In genomic region chr2:32259657-32260417, GRCm38 (mm10) we compare ENCODE assay signal across 8 mouse cellular contexts. TPM values are rescaled to one million over a fixed set of nuclear protein-coding genes. Genes with fewer than 3 reads are reported as not detected.
DNase-seq lines count a peak whose midpoint lies in the region; ATAC-seq and TF ChIP-seq lines count a peak whose summit lies in the region.

Uck1 (minus strand) TSS chr2:32260159.

- peaks cover 10% of the 10 kb centered on the region for H3K79me2 ChIP-seq in CH12.LX (replicated peaks; ENCODE audit: control insufficient read depth, extremely low read depth, insufficient read depth, poor library complexity, severe bottlenecking)

- peak; percentile 91 for ATAC-seq in forebrain, embryonic 13.5 days
- ATAC-seq in liver, postnatal 0 days = peak; percentile 91
- peak; percentile 93 for ATAC-seq in neural tube, embryonic 14.5 days (ENCODE audit: low read depth)

- intact Hi-C loops in heart, postnatal 10 days (cut with DNase I) = no loop called here

- H3K27me3 ChIP-seq in CH12.LX (replicated peaks) = no peaks in the 10 kb centered on the region
- no peaks in the 10 kb centered on the region for H3K27me3 ChIP-seq in forebrain, embryonic 13.5 days
- H3K27me3 ChIP-seq in liver, postnatal 0 days (ENCODE audit: insufficient read depth, low read length) = no peaks in the 10 kb centered on the region
- H3K27me3 ChIP-seq in neural tube, embryonic 14.5 days (ENCODE audit: control insufficient read depth, insufficient read depth, low read length) = no peaks in the 10 kb centered on the region

- TF ChIP-seq POLR2A in CH12.LX (IDR thresholded peaks at IDR 0.05; ENCODE audit: low read depth, low read length) = peak; percentile 94

- H3K4me3 ChIP-seq in CH12.LX (replicated peaks in 1 of 3; ENCODE audit: low read depth in 2 of 3, low read length in 2 of 3, poor library complexity in 1 of 3) = peak within 1 kb of the TSS; percentile 58 to 91 (median 87)
- H3K4me3 ChIP-seq in forebrain, embryonic 13.5 days = peak within 1 kb of the TSS; percentile 86
- H3K4me3 ChIP-seq in liver, postnatal 0 days (ENCODE audit: low read depth, low read length) = peak within 1 kb of the TSS; percentile 95
- peak within 1 kb of the TSS; percentile 82 for H3K4me3 ChIP-seq in neural tube, embryonic 14.5 days (ENCODE audit: low read depth, low read length)

- H3K27ac ChIP-seq in CH12.LX (ENCODE audit: insufficient read depth, low read depth) = peak within 1 kb of the TSS; percentile 27; the same call in 1 of the 2 replicates
- H3K27ac ChIP-seq in forebrain, embryonic 13.5 days = peak within 1 kb of the TSS; percentile 32; the same call in 1 of the 2 replicates
- H3K27ac ChIP-seq in liver, postnatal 0 days (ENCODE audit: low read depth) = peak within 1 kb of the TSS; percentile 81
- peak within 1 kb of the TSS; percentile 31; the same call in 1 of the 2 replicates for H3K27ac ChIP-seq in neural tube, embryonic 14.5 days (ENCODE audit: low read depth, low read length)

- TF ChIP-seq CTCF in CH12.LX (conservative IDR thresholded peaks at IDR 0.05 in 1 of 2, IDR thresholded peaks at IDR 0.05 in 1 of 2; ENCODE audit: low read depth in 2 of 2, low read length in 2 of 2) = no peak
- TF ChIP-seq CTCF in liver, postnatal 0 days (IDR thresholded peaks at IDR 0.05; ENCODE audit: low read depth) = no peak

- H3K9me3 ChIP-seq in CH12.LX (replicated peaks; ENCODE audit: low read length) = no peaks in the 10 kb centered on the region
- H3K9me3 ChIP-seq in forebrain, embryonic 13.5 days (replicated peaks) = no peaks in the 10 kb centered on the region
- H3K9me3 ChIP-seq in liver, postnatal 0 days (ENCODE audit: low read length) = no peaks in the 10 kb centered on the region
- no peaks in the 10 kb centered on the region for H3K9me3 ChIP-seq in neural tube, embryonic 14.5 days (ENCODE audit: control insufficient read depth, low read length)

- peaks cover 0 to 14% of the 10 kb centered on the region in 2 experiments; a peak in 2 of 4 replicates for H3K4me1 ChIP-seq in CH12.LX (ENCODE audit: control insufficient read depth in 1 of 2, insufficient read depth in 2 of 2)
- H3K4me1 ChIP-seq in forebrain, embryonic 13.5 days = peaks cover 17% of the 10 kb centered on the region
- peaks cover 16% of the 10 kb centered on the region for H3K4me1 ChIP-seq in liver, postnatal 0 days (ENCODE audit: insufficient read depth)
- H3K4me1 ChIP-seq in neural tube, embryonic 14.5 days (ENCODE audit: control insufficient read depth, insufficient read depth, low read length) = peaks cover 7% of the 10 kb centered on the region

- in situ Hi-C loops in CH12.LX (cut with MboI; ENCODE audit: low pct_ligation_motif_present, low pct_unique_long_range_greater_than_20kb, low sequenced_read_pairs) = no loop called here

- peak within 1 kb of the TSS; percentile 78 for H3K4me2 ChIP-seq in CH12.LX (ENCODE audit: insufficient read depth, low read depth, poor library complexity, severe bottlenecking)
- H3K4me2 ChIP-seq in forebrain, embryonic 13.5 days = peak within 1 kb of the TSS; percentile 87
- peak within 1 kb of the TSS; percentile 85 for H3K4me2 ChIP-seq in liver, postnatal 0 days (ENCODE audit: low read depth, low read length)
- H3K4me2 ChIP-seq in neural tube, embryonic 14.5 days (ENCODE audit: low read depth, low read length) = peak within 1 kb of the TSS; percentile 69

- 1% methylated on average over 57 of the region's 59 CpGs for WGBS in forebrain, embryonic 13.5 days
- whole genome bisulfite sequencing in large intestine, adult 2 months = under 1% methylated on average over 59 of the region's 59 CpGs
- 1% methylated on average over 58 of the region's 59 CpGs for WGBS in liver, postnatal 0 days (ENCODE audit: insufficient replicate concordance)
- WGBS in neural tube, embryonic 14.5 days = 2% methylated on average over 59 of the region's 59 CpGs

- no peak for TF ChIP-seq RAD21 in CH12.LX (IDR thresholded peaks at IDR 0.05; ENCODE audit: low read depth, low read length)

- no peak for TF ChIP-seq EP300 in CH12.LX (IDR thresholded peaks at IDR 0.05; ENCODE audit: low read length)
- no peak for TF ChIP-seq EP300 in liver, postnatal 0 days (IDR thresholded peaks at IDR 0.05; ENCODE audit: low read depth)

- dilution Hi-C loops in CH12.LX (cut with MboI; ENCODE audit: extremely low pct_ligation_motif_present, extremely low pct_unique_long_range_greater_than_20kb, low sequenced_read_pairs) = no loop called here

- H3K36me3 ChIP-seq in CH12.LX (replicated peaks in 1 of 2; ENCODE audit: control insufficient read depth in 1 of 2, insufficient read depth in 1 of 2, low read length in 1 of 2) = peaks cover 31 to 32% of the 10 kb centered on the region in 2 experiments
- H3K36me3 ChIP-seq in forebrain, embryonic 13.5 days (ENCODE audit: poor library complexity, severe bottlenecking) = peaks cover 32% of the 10 kb centered on the region
- peaks cover 14% of the 10 kb centered on the region for H3K36me3 ChIP-seq in liver, postnatal 0 days (replicated peaks; ENCODE audit: insufficient read depth, low read length)
- peaks cover 18% of the 10 kb centered on the region for H3K36me3 ChIP-seq in neural tube, embryonic 14.5 days (ENCODE audit: control insufficient read depth, insufficient read depth, low read length)

- H3K9ac ChIP-seq in CH12.LX (ENCODE audit: insufficient read depth, low read depth) = peak within 1 kb of the TSS; percentile 76
- peak within 1 kb of the TSS; percentile 84 for H3K9ac ChIP-seq in forebrain, embryonic 13.5 days
- peak within 1 kb of the TSS; percentile 90 for H3K9ac ChIP-seq in liver, postnatal 0 days (replicated peaks)
- H3K9ac ChIP-seq in neural tube, embryonic 14.5 days (replicated peaks; ENCODE audit: low read depth, low read length) = peak within 1 kb of the TSS; percentile 84

- peak; percentile 95 for DNase-seq in CH12.LX (ENCODE audit: extremely low read depth)
- DNase-seq in c-Kit-positive CD71-positive TER-119-negative erythroid progenitor cells, embryonic 14.5 days (ENCODE audit: low read depth) = peak; percentile 92
- DNase-seq in heart, postnatal 10 days = peak; percentile 91 to 93
- DNase-seq in large intestine, adult 2 months (ENCODE audit: low read depth, low spot score) = peak; percentile 91
- DNase-seq in liver, postnatal 0 days = peak; percentile 92
- DNase-seq in testis, postnatal 10 days (ENCODE audit: low spot score) = peak; percentile 91

TF ChIP-seq in CH12.LX, 34 proteins besides CTCF, POLR2A, EP300 and RAD21:
- TF ChIP-seq HCFC1 (IDR thresholded peaks at IDR 0.05; ENCODE audit: low read depth, low read length) (peak; percentile 66), ELF1 (IDR thresholded peaks at IDR 0.05; ENCODE audit: low read depth, low read length) (peak; percentile 86), NRF1 (IDR thresholded peaks at IDR 0.05; ENCODE audit: low read depth, low read length) (peak; percentile 87), MEF2A (IDR thresholded peaks at IDR 0.05; ENCODE audit: borderline replicate concordance, low read depth, low read length) (no peak), MAZ (IDR thresholded peaks at IDR 0.05; ENCODE audit: low read depth, low read length) (0 out of 2 replicates have a peak, but pooled peaks have one; percentile 3), E2F4 (IDR thresholded peaks at IDR 0.05; ENCODE audit: insufficient replicate concordance, low read depth, low read length) (no peak), ETS1 (conservative IDR thresholded peaks at IDR 0.05; ENCODE audit: low read depth, low read length) (no peak), POLR2AphosphoS2 (IDR thresholded peaks at IDR 0.05; ENCODE audit: low read depth, low read length) (no peak; the same call in 1 of the 2 replicates), MYC (IDR thresholded peaks at IDR 0.05; ENCODE audit: low read depth, low read length) (0 out of 2 replicates have a peak, but pooled peaks have one; percentile 36), TCF12 (IDR thresholded peaks at IDR 0.05; ENCODE audit: low read depth, low read length) (peak; percentile 54), UBTF (IDR thresholded peaks at IDR 0.05; ENCODE audit: low read depth, low read length) (peak; percentile 51; the same call in 1 of the 2 replicates), JUN (IDR thresholded peaks at IDR 0.05; ENCODE audit: insufficient read depth, low read depth, low read length) (no peak), MXI1 (IDR thresholded peaks at IDR 0.05; ENCODE audit: low read depth, low read length) (peak; percentile 17; the same call in 1 of the 2 replicates), IRF4 (IDR thresholded peaks at IDR 0.05; ENCODE audit: low read depth, low read length) (no peak), GABPA (IDR thresholded peaks at IDR 0.05; ENCODE audit: insufficient replicate concordance, low read depth, low read length) (no peak), CHD2 (IDR thresholded peaks at IDR 0.05; ENCODE audit: low read length) (no peak), TBP (conservative IDR thresholded peaks at IDR 0.05; ENCODE audit: low read depth, low read length) (peak; percentile 58; the same call in 1 of the 2 replicates), NELFE (IDR thresholded peaks at IDR 0.05; ENCODE audit: low read depth, low read length) (peak; percentile 82), KAT2A (IDR thresholded peaks at IDR 0.05; ENCODE audit: insufficient replicate concordance, low read length) (no peak)

RNA-seq across cellular contexts. Expression of gene Uck1, which starts in this region (rescaled TPM):
- total RNA-seq in CH12.LX (2012; rRNA removed) = 45.0 and 47.2 TPM in 2 replicates
- 35.7 and 39.8 TPM in 2 replicates for total RNA-seq in CH12.LX (2014; rRNA removed)
- polyA plus RNA-seq in CH12.LX (2012; ENCODE audit: insufficient read length, low read depth) = 33.6 and 33.7 TPM in 2 replicates
- polyA plus RNA-seq in forebrain, embryonic 13.5 days (2015; fragmentation: Nextera tagmentation; extraction: Ambion mirVana) = 76.9 and 89.3 TPM in 2 replicates
- 10 to 100 TPM; 30.9 to 34.9 TPM for total RNA-seq in heart, postnatal 10 days (2021)
- polyA plus RNA-seq in large intestine, adult 2 months (2012; rRNA removed) = 56.3 and 76.8 TPM in 2 replicates
- polyA plus RNA-seq in liver, postnatal 0 days (2015; fragmentation: Nextera tagmentation; extraction: Ambion mirVana) = 26.9 and 33.3 TPM in 2 replicates
- 79.3 and 91.7 TPM in 2 replicates for polyA plus RNA-seq in neural tube, embryonic 14.5 days (2014; fragmentation: Nextera tagmentation; extraction: Ambion mirVana)

Comparison
In these comparisons a context has a peak if more than half of its experiments do, and no peak if none do; other contexts are left out.
1. Peak in every context shown above with its lines: DNase-seq, ATAC-seq, H3K4me3 ChIP-seq and H3K27ac ChIP-seq.
2. H3K27ac ChIP-seq: peak in every context shown above with its lines; median percentile 81 in liver, postnatal 0 days; 32 in forebrain, embryonic 13.5 days; 31 in neural tube, embryonic 14.5 days; 27 in CH12.LX.